Mouse (Mus musculus): ENCODE data around the gene Mkln1.

- no peak for TF ChIP-seq EP300 (IDR thresholded peaks at IDR 0.05; ENCODE audit: low read depth)
- TF ChIP-seq CTCF (IDR thresholded peaks at IDR 0.05; ENCODE audit: low read depth): no peak
Measured at GRCm38 (mm10) chr6:31518338-31518698, 119.8 kb downstream of the Mkln1 start.

Measured in heart, postnatal 0 days (tissue).